Mouse (Mus musculus) kidney, embryonic 16.5 days (tissue): Measurements from ENCODE around the gene Kcnh1. TPM values are rescaled to one million over a fixed set of nuclear protein-coding genes. Genes with fewer than 3 reads are reported as not detected.

ENCODE experiments used
- ATAC-seq: fragments of 200-750 bp; cut with Nextera tagmentation; 2 replicates; pipeline ENCODE4 v1.8.0; 2017; ENCODE audit warnings: moderate TSS enrichment; ENCODE audit not compliant: low FRiP score, low TSS enrichment
- H3K27ac ChIP-seq: fragments of 300-500 bp; sonication (generic); 2 replicates; pipeline ENCODE4 v1.5.1; 2014; ENCODE audit warnings: low read length
- H3K27me3 ChIP-seq: fragments of 300-500 bp; sonication (generic); 2 replicates; pipeline ENCODE4 v1.6.1; 2014; ENCODE audit warnings: low read length, control low read depth, mixed read lengths; ENCODE audit not compliant: insufficient read depth
- H3K36me3 ChIP-seq: fragments of 300-500 bp; sonication (generic); 2 replicates; pipeline ENCODE4 v1.6.1; 2014; ENCODE audit warnings: low read length, control low read depth, mixed read lengths; ENCODE audit not compliant: insufficient read depth
- H3K4me1 ChIP-seq: fragments of 300-500 bp; sonication (generic); 2 replicates; pipeline ENCODE4 v1.6.1; 2014; ENCODE audit warnings: low read length, control low read depth, mixed read lengths; ENCODE audit not compliant: insufficient read depth
- H3K4me2 ChIP-seq: fragments of 300-500 bp; sonication (generic); replicated peaks from 2 replicates; pipeline ENCODE4 v1.6.1; 2014; ENCODE audit warnings: low read depth, low read length
- H3K4me3 ChIP-seq: fragments of 300-500 bp; sonication (generic); 2 replicates; pipeline ENCODE4 v1.5.1; 2014; ENCODE audit warnings: mild to moderate bottlenecking, low read length
- H3K9ac ChIP-seq: fragments of 300-500 bp; sonication (generic); replicated peaks from 2 replicates; pipeline ENCODE4 v1.6.1; 2014; ENCODE audit warnings: low read length
- H3K9me3 ChIP-seq: fragments of 300-500 bp; sonication (generic); 2 replicates; pipeline ENCODE4 v1.6.1; 2016; ENCODE audit warnings: low read length, control low read depth
- WGBS: fragments of 180-500 bp; shearing (Covaris S2); extraction: QIAGEN DNeasy Blood & Tissue Kit; methylation state at CpG from one replicate; pipeline ENCODE4 v1.1.7; 2014; 5-methylcytosine and 5-hydroxymethylcytosine counted together
- polyA plus RNA-seq: library from polyadenylated mRNA; unstranded; fragments of >200 nt; fragmentation: Nextera tagmentation; extraction: Ambion mirVana; gene quantifications from 2 replicates; pipeline ENCODE4 v1.2.1, GENCODE M21; 2015

Gene Kcnh1
- polyA plus RNA-seq, 1 experiment from 2014 or later = 1.2 TPM

- H3K4me1 ChIP-seq = peaks cover 6% of the 10 kb centered on the region; the same call in 1 of the 2 replicates
- no peaks in the 10 kb centered on the region for H3K27me3 ChIP-seq
- WGBS = 73% methylated on average over 6 of the region's 6 CpGs
- no peak overlapping the region for H3K4me2 ChIP-seq
- H3K36me3 ChIP-seq = no peaks in the 10 kb centered on the region
- no peak overlapping the region for H3K9ac ChIP-seq
- no peaks in the 10 kb centered on the region for H3K9me3 ChIP-seq
- ATAC-seq = no peak
- H3K4me3 ChIP-seq = no peak overlapping the region
- H3K27ac ChIP-seq = no peak overlapping the region
Measured at GRCm38 (mm10) chr1:192311851-192312438, 121.4 kb downstream of the Kcnh1 start.

- WGBS = 51% methylated on average over 4 of the region's 4 CpGs
Measured at GRCm38 (mm10) chr1:192312446-192312845, 121.9 kb downstream of the Kcnh1 start.

GRCm38 (mm10) chr1:192312998-192313397, 122.4 kb downstream of the Kcnh1 start:
- H3K9me3 ChIP-seq = no peaks in the 10 kb centered on the region
- H3K36me3 ChIP-seq = no peaks in the 10 kb centered on the region
- no peak for ATAC-seq
- H3K27me3 ChIP-seq = no peaks in the 10 kb centered on the region
- H3K27ac ChIP-seq = peak overlapping the region; percentile 49; the same call in 1 of the 2 replicates
- no peak overlapping the region for H3K4me2 ChIP-seq
- WGBS = 52% methylated on average over 4 of the region's 4 CpGs
- H3K9ac ChIP-seq = no peak overlapping the region
- H3K4me3 ChIP-seq = no peak overlapping the region
- H3K4me1 ChIP-seq = peaks cover 4% of the 10 kb centered on the region; the same call in 1 of the 2 replicates

More at GRCm38 (mm10) chr1:192312446-192312845, 121.9 kb downstream of the Kcnh1 start:
- ATAC-seq = no peak
- Histone ChIP-seq H3K9me3 (no peaks in the 10 kb centered on the region), H3K4me2 (no peak overlapping the region), H3K27ac (no peak overlapping the region), H3K27me3 (no peaks in the 10 kb centered on the region), H3K4me3 (no peak overlapping the region), H3K36me3 (no peaks in the 10 kb centered on the region), H3K4me1 (peaks cover 5% of the 10 kb centered on the region; the same call in 1 of the 2 replicates), H3K9ac (no peak overlapping the region)

- Histone ChIP-seq H3K36me3 (no peaks in the 10 kb centered on the region), H3K4me1 (peaks cover 4% of the 10 kb centered on the region; the same call in 1 of the 2 replicates), H3K4me3 (no peak overlapping the region), H3K4me2 (no peak overlapping the region), H3K27me3 (no peaks in the 10 kb centered on the region), H3K27ac (peak overlapping the region; percentile 49), H3K9me3 (no peaks in the 10 kb centered on the region), H3K9ac (no peak overlapping the region)
- WGBS = 54% methylated on average over 7 of the region's 7 CpGs
- ATAC-seq = peak; percentile 46; the same call in 1 of the 2 replicates
Measured at GRCm38 (mm10) chr1:192313571-192313972, 123.0 kb downstream of the Kcnh1 start.

- H3K36me3 ChIP-seq = no peaks in the 10 kb centered on the region
- H3K4me1 ChIP-seq = peaks cover 4% of the 10 kb centered on the region; the same call in 1 of the 2 replicates
- H3K27me3 ChIP-seq = no peaks in the 10 kb centered on the region
- ATAC-seq = no peak
- no peak overlapping the region for H3K4me3 ChIP-seq
- H3K9ac ChIP-seq = no peak overlapping the region
- H3K4me2 ChIP-seq = no peak overlapping the region
- H3K9me3 ChIP-seq = no peaks in the 10 kb centered on the region
- 61% methylated on average over 3 of the region's 3 CpGs for WGBS
- H3K27ac ChIP-seq = no peak overlapping the region
Measured at GRCm38 (mm10) chr1:192314044-192314443, 123.5 kb downstream of the Kcnh1 start.

- Histone ChIP-seq H3K9me3 (no peaks in the 10 kb centered on the region), H3K27me3 (no peaks in the 10 kb centered on the region), H3K4me3 (no peak overlapping the region), H3K36me3 (no peaks in the 10 kb centered on the region), H3K9ac (no peak overlapping the region), H3K4me1 (peaks cover 4% of the 10 kb centered on the region; the same call in 1 of the 2 replicates), H3K4me2 (no peak overlapping the region), H3K27ac (no peak overlapping the region)
- ATAC-seq = no peak
- WGBS = 58% methylated on average over 1 of the region's 1 CpGs
Measured at GRCm38 (mm10) chr1:192315392-192316070, 125.0 kb downstream of the Kcnh1 start.

- no peak for ATAC-seq
- no peaks in the 10 kb centered on the region for H3K36me3 ChIP-seq
Measured at GRCm38 (mm10) chr1:192324223-192324622, 133.6 kb downstream of the Kcnh1 start.

GRCm38 (mm10) chr1:192327052-192327451, 136.5 kb downstream of the Kcnh1 start:
- H3K27ac ChIP-seq = no peak overlapping the region
- H3K27me3 ChIP-seq = no peaks in the 10 kb centered on the region
- H3K36me3 ChIP-seq = no peaks in the 10 kb centered on the region
- 90% methylated on average over 8 of the region's 8 CpGs for WGBS
- H3K4me3 ChIP-seq = no peak overlapping the region
- no peak overlapping the region for H3K9ac ChIP-seq
- no peak overlapping the region for H3K4me2 ChIP-seq
- ATAC-seq = no peak
- H3K9me3 ChIP-seq = 0 out of 2 replicates have a peak, but pooled peaks cover 2% of the 10 kb centered on the region
- H3K4me1 ChIP-seq = no peaks in the 10 kb centered on the region

More at GRCm38 (mm10) chr1:192324223-192324622, 133.6 kb downstream of the Kcnh1 start:
- Histone ChIP-seq H3K4me2 (no peak overlapping the region), H3K9ac (no peak overlapping the region), H3K27me3 (no peaks in the 10 kb centered on the region), H3K9me3 (no peaks in the 10 kb centered on the region), H3K4me3 (no peak overlapping the region), H3K27ac (no peak overlapping the region), H3K4me1 (no peaks in the 10 kb centered on the region)
- 55% methylated on average over 3 of the region's 3 CpGs for WGBS

GRCm38 (mm10) chr1:192331207-192331606, 140.6 kb downstream of the Kcnh1 start:
- no peaks in the 10 kb centered on the region for H3K36me3 ChIP-seq
- no peak overlapping the region for H3K4me2 ChIP-seq
- 82% methylated on average over 6 of the region's 6 CpGs for WGBS
- 0 out of 2 replicates have a peak, but pooled peaks cover 6% of the 10 kb centered on the region for H3K9me3 ChIP-seq
- H3K27me3 ChIP-seq = no peaks in the 10 kb centered on the region
- no peaks in the 10 kb centered on the region for H3K4me1 ChIP-seq
- no peak overlapping the region for H3K4me3 ChIP-seq
- H3K27ac ChIP-seq = no peak overlapping the region
- H3K9ac ChIP-seq = no peak overlapping the region
- ATAC-seq = no peak

- WGBS = 92% methylated on average over 5 of the region's 5 CpGs
Measured at GRCm38 (mm10) chr1:192336029-192336428, 145.5 kb downstream of the Kcnh1 start.

More at GRCm38 (mm10) chr1:192336029-192336428, 145.5 kb downstream of the Kcnh1 start:
- H3K4me2 ChIP-seq = no peak overlapping the region
- H3K9ac ChIP-seq = no peak overlapping the region
- 0 out of 2 replicates have a peak, but pooled peaks cover 4% of the 10 kb centered on the region for H3K36me3 ChIP-seq
- H3K4me3 ChIP-seq = no peak overlapping the region
- H3K4me1 ChIP-seq = no peaks in the 10 kb centered on the region
- H3K27ac ChIP-seq = no peak overlapping the region
- ATAC-seq = no peak
- no peaks in the 10 kb centered on the region for H3K27me3 ChIP-seq
- peaks cover 15% of the 10 kb centered on the region; the same call in 1 of the 2 replicates for H3K9me3 ChIP-seq
